Mouse (Mus musculus): ENCODE results near the gene Sar1a. TPM values are rescaled to one million over a fixed set of nuclear protein-coding genes. Genes with fewer than 3 reads are reported as not detected.

Gene Sar1a
- polyA plus RNA-seq, 1 experiment from 2014 or later, result 257 TPM

- Histone ChIP-seq H3K27me3 (0 out of 2 replicates have a peak, but pooled peaks cover 4% of the 10 kb centered on the region), H3K27ac (no peak overlapping the region), H3K9me3 (no peaks in the 10 kb centered on the region), H3K4me1 (peaks cover 9% of the 10 kb centered on the region; the same call in 1 of the 2 replicates), H3K36me3 (no peaks in the 10 kb centered on the region), H3K9ac (peak overlapping the region; percentile 48), H3K4me2 (replicated peaks) (peak overlapping the region; percentile 86), H3K4me3 (peak overlapping the region; percentile 57)
- ATAC-seq (ENCODE audit: insufficient number of reproducible peaks, insufficient read depth, low FRiP score, low TSS enrichment), result peak; percentile 44
- WGBS, result 3% methylated on average over 11 of the region's 11 CpGs
Observed at GRCm38 (mm10) chr10:61715462-61715837, 35.4 kb downstream of the Sar1a start.

- Histone ChIP-seq H3K4me1 (peaks cover 9% of the 10 kb centered on the region; the same call in 1 of the 2 replicates), H3K9me3 (no peaks in the 10 kb centered on the region), H3K27me3 (no peaks in the 10 kb centered on the region), H3K4me2 (replicated peaks) (peak overlapping the region; percentile 86), H3K9ac (peak overlapping the region; percentile 48; the same call in 1 of the 2 replicates), H3K36me3 (no peaks in the 10 kb centered on the region), H3K4me3 (peak overlapping the region; percentile 57), H3K27ac (no peak overlapping the region)
- ATAC-seq (ENCODE audit: insufficient number of reproducible peaks, insufficient read depth, low FRiP score, low TSS enrichment), result no peak
- 69% methylated on average over 7 of the region's 7 CpGs for WGBS
Observed at GRCm38 (mm10) chr10:61715996-61716864, 36.1 kb downstream of the Sar1a start.

- no peak overlapping the region for H3K27ac ChIP-seq
- no peak overlapping the region for H3K4me2 ChIP-seq (replicated peaks)
- H3K4me1 ChIP-seq, result peaks cover 9% of the 10 kb centered on the region; the same call in 1 of the 2 replicates
- ATAC-seq (ENCODE audit: insufficient number of reproducible peaks, insufficient read depth, low FRiP score, low TSS enrichment), result no peak
- H3K9me3 ChIP-seq, result no peaks in the 10 kb centered on the region
- WGBS, result 89% methylated on average over 12 of the region's 12 CpGs
- no peaks in the 10 kb centered on the region for H3K36me3 ChIP-seq
- H3K9ac ChIP-seq, result no peak overlapping the region
- H3K4me3 ChIP-seq, result no peak overlapping the region
- H3K27me3 ChIP-seq, result no peaks in the 10 kb centered on the region
Observed at GRCm38 (mm10) chr10:61717406-61718296, 37.6 kb downstream of the Sar1a start.

GRCm38 (mm10) chr10:61720331-61720730 lies 40.2 kb downstream of the Sar1a start:
- no peaks in the 10 kb centered on the region for H3K36me3 ChIP-seq
- H3K9me3 ChIP-seq, result no peaks in the 10 kb centered on the region
- WGBS, result 92% methylated on average over 7 of the region's 7 CpGs
- H3K27me3 ChIP-seq, result no peaks in the 10 kb centered on the region
- peaks cover 9% of the 10 kb centered on the region; the same call in 1 of the 2 replicates for H3K4me1 ChIP-seq
- no peak overlapping the region for H3K9ac ChIP-seq
- H3K27ac ChIP-seq, result no peak overlapping the region
- ATAC-seq (ENCODE audit: insufficient number of reproducible peaks, insufficient read depth, low FRiP score, low TSS enrichment), result no peak
- H3K4me2 ChIP-seq (replicated peaks), result no peak overlapping the region
- no peak overlapping the region for H3K4me3 ChIP-seq

GRCm38 (mm10) chr10:61722215-61722614 lies 42.1 kb downstream of the Sar1a start:
- Histone ChIP-seq H3K9ac (no peak overlapping the region), H3K4me1 (no peaks in the 10 kb centered on the region), H3K9me3 (no peaks in the 10 kb centered on the region), H3K27ac (no peak overlapping the region), H3K36me3 (no peaks in the 10 kb centered on the region), H3K4me3 (no peak overlapping the region), H3K27me3 (no peaks in the 10 kb centered on the region), H3K4me2 (replicated peaks) (no peak overlapping the region)
- ATAC-seq (ENCODE audit: insufficient number of reproducible peaks, insufficient read depth, low FRiP score, low TSS enrichment), result no peak
- WGBS, result 78% methylated on average over 3 of the region's 3 CpGs

- Histone ChIP-seq H3K4me1 (no peaks in the 10 kb centered on the region), H3K4me2 (replicated peaks) (no peak overlapping the region), H3K27me3 (no peaks in the 10 kb centered on the region), H3K36me3 (no peaks in the 10 kb centered on the region), H3K4me3 (no peak overlapping the region), H3K27ac (no peak overlapping the region), H3K9ac (no peak overlapping the region), H3K9me3 (no peaks in the 10 kb centered on the region)
- no peak for ATAC-seq (ENCODE audit: insufficient number of reproducible peaks, insufficient read depth, low FRiP score, low TSS enrichment)
- WGBS, result 72% methylated on average over 6 of the region's 6 CpGs
Observed at GRCm38 (mm10) chr10:61723271-61723670, 43.2 kb downstream of the Sar1a start.

GRCm38 (mm10) chr10:61729181-61729580 lies 49.1 kb downstream of the Sar1a start:
- Histone ChIP-seq H3K27ac (no peak overlapping the region), H3K36me3 (no peaks in the 10 kb centered on the region; the same call in 1 of the 2 replicates), H3K4me2 (replicated peaks) (no peak overlapping the region), H3K9me3 (no peaks in the 10 kb centered on the region), H3K4me1 (no peaks in the 10 kb centered on the region), H3K27me3 (no peaks in the 10 kb centered on the region), H3K9ac (no peak overlapping the region), H3K4me3 (no peak overlapping the region)
- no peak for ATAC-seq (ENCODE audit: insufficient number of reproducible peaks, insufficient read depth, low FRiP score, low TSS enrichment)
- 74% methylated on average over 11 of the region's 11 CpGs for WGBS

- no peak overlapping the region for H3K9ac ChIP-seq
- no peak overlapping the region for H3K4me2 ChIP-seq (replicated peaks)
- H3K27me3 ChIP-seq, result no peaks in the 10 kb centered on the region
- H3K4me1 ChIP-seq, result no peaks in the 10 kb centered on the region
- ATAC-seq (ENCODE audit: insufficient number of reproducible peaks, insufficient read depth, low FRiP score, low TSS enrichment), result no peak
- H3K4me3 ChIP-seq, result no peak overlapping the region
- WGBS, result 93% methylated on average over 6 of the region's 6 CpGs
- H3K27ac ChIP-seq, result no peak overlapping the region
- no peaks in the 10 kb centered on the region; the same call in 1 of the 2 replicates for H3K36me3 ChIP-seq
- no peaks in the 10 kb centered on the region for H3K9me3 ChIP-seq
Observed at GRCm38 (mm10) chr10:61730171-61730570, 50.1 kb downstream of the Sar1a start.

GRCm38 (mm10) chr10:61734377-61734776 lies 54.3 kb downstream of the Sar1a start:
- peaks cover 29% of the 10 kb centered on the region for H3K36me3 ChIP-seq
- no peak for ATAC-seq (ENCODE audit: insufficient number of reproducible peaks, insufficient read depth, low FRiP score, low TSS enrichment)
- 33% methylated on average over 3 of the region's 3 CpGs for WGBS
- no peaks in the 10 kb centered on the region for H3K4me1 ChIP-seq
- H3K27me3 ChIP-seq, result no peaks in the 10 kb centered on the region
- no peak overlapping the region for H3K4me2 ChIP-seq (replicated peaks)
- H3K27ac ChIP-seq, result no peak overlapping the region
- no peak overlapping the region for H3K4me3 ChIP-seq
- no peaks in the 10 kb centered on the region for H3K9me3 ChIP-seq
- no peak overlapping the region for H3K9ac ChIP-seq

GRCm38 (mm10) chr10:61736671-61737078 lies 56.6 kb downstream of the Sar1a start:
- Histone ChIP-seq H3K4me3 (no peak overlapping the region), H3K9ac (no peak overlapping the region), H3K4me2 (replicated peaks) (no peak overlapping the region), H3K4me1 (no peaks in the 10 kb centered on the region), H3K36me3 (peaks cover 52% of the 10 kb centered on the region), H3K27ac (no peak overlapping the region), H3K27me3 (no peaks in the 10 kb centered on the region), H3K9me3 (no peaks in the 10 kb centered on the region)
- ATAC-seq (ENCODE audit: insufficient number of reproducible peaks, insufficient read depth, low FRiP score, low TSS enrichment), result no peak
- 77% methylated on average over 10 of the region's 10 CpGs for WGBS

GRCm38 (mm10) chr10:61737537-61737936 lies 57.4 kb downstream of the Sar1a start:
- 92% methylated on average over 1 of the region's 1 CpGs for WGBS
- Histone ChIP-seq H3K9ac (no peak overlapping the region), H3K27me3 (no peaks in the 10 kb centered on the region), H3K27ac (no peak overlapping the region), H3K4me3 (no peak overlapping the region), H3K4me2 (replicated peaks) (no peak overlapping the region), H3K9me3 (no peaks in the 10 kb centered on the region), H3K36me3 (peaks cover 60% of the 10 kb centered on the region), H3K4me1 (no peaks in the 10 kb centered on the region)
- ATAC-seq (ENCODE audit: insufficient number of reproducible peaks, insufficient read depth, low FRiP score, low TSS enrichment), result no peak
